Mouse (Mus musculus): ENCODE results near the gene Trak1. TPM values are rescaled to one million over a fixed set of nuclear protein-coding genes. Genes with fewer than 3 reads are reported as not detected.

The Trak1 gene
- total and polyA plus RNA-seq, 2 experiments from 2014 or later = 61.8 to 116 TPM

- DNase-seq = no peak
- H3K4me3 ChIP-seq (ENCODE audit: low read depth, low read length) = no peak overlapping the region
- no peak overlapping the region for H3K27ac ChIP-seq (ENCODE audit: low read depth, low read length)
- H3K36me3 ChIP-seq (ENCODE audit: insufficient read depth) = no peaks in the 10 kb centered on the region
- no peak overlapping the region for H3K9ac ChIP-seq
- no peak overlapping the region for H3K4me2 ChIP-seq (ENCODE audit: low read depth)
- H3K9me3 ChIP-seq (ENCODE audit: low read length) = no peaks in the 10 kb centered on the region
- 77% methylated on average over 22 of the region's 22 CpGs for WGBS
- ATAC-seq = no peak
- H3K27me3 ChIP-seq (ENCODE audit: insufficient read depth, low read length) = no peaks in the 10 kb centered on the region
- no peak for TF ChIP-seq CTCF (IDR thresholded peaks at IDR 0.05; ENCODE audit: low read depth)
- H3K4me1 ChIP-seq (ENCODE audit: insufficient read depth) = peaks cover 30% of the 10 kb centered on the region
Measured at GRCm38 (mm10) chr9:121301041-121301920, 4.0 kb downstream of the Trak1 start.

DNA sequence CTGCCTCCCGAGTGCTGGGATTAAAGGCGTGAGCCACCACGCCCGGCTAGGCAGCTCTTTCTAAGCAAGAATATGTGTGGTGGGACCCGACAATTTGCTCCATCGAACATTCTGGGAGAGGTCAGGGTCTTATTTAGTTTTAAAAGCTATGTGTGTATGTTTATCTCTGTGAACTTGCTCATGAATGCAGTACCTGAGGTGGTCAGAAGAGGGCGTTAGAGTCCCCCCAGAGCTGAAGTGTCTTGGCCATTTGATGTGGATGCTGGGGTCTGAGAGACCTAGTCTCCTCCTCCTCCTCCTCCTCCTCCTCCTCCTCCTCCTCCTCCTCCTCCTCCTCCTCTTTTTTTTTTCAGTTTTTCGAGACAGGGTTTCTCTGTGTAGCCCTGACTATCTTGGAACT is 5.2 kb downstream of the Trak1 start:
- H3K4me1 ChIP-seq (ENCODE audit: insufficient read depth) = peaks cover 30% of the 10 kb centered on the region
- no peak for DNase-seq
- ATAC-seq = no peak
- H3K9ac ChIP-seq = no peak overlapping the region
- no peak overlapping the region for H3K4me3 ChIP-seq (ENCODE audit: low read depth, low read length)
- no peak overlapping the region for H3K4me2 ChIP-seq (ENCODE audit: low read depth)
- H3K36me3 ChIP-seq (ENCODE audit: insufficient read depth) = no peaks in the 10 kb centered on the region
- no peaks in the 10 kb centered on the region for H3K27me3 ChIP-seq (ENCODE audit: insufficient read depth, low read length)
- TF ChIP-seq CTCF (IDR thresholded peaks at IDR 0.05; ENCODE audit: low read depth) = peak; percentile 40; the same call in 1 of the 2 replicates
- no peaks in the 10 kb centered on the region for H3K9me3 ChIP-seq (ENCODE audit: low read length)
- H3K27ac ChIP-seq (ENCODE audit: low read depth, low read length) = no peak overlapping the region
- WGBS = 84% methylated on average over 7 of the region's 8 CpGs

DNA sequence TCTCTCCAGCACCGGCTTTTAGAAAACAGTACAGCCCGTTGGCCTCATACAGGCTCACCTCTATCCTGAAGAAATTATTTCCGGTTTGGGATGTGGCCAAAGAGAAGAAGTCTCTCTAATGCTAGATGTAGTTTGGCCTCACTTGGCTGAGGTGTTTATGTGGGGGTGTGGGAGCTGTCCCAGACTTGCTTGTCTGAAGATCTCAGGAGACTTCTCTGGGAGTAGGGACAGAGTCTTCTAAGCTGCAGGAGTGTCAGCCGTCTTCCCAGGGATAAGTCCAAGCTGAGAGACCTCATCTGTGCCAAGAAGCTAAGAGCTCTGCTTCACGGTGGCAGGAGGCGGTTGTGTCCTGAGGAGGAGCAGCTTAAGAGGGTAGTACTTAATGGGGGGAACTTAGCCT is 5.8 kb downstream of the Trak1 start:
- no peak overlapping the region for H3K27ac ChIP-seq (ENCODE audit: low read depth, low read length)
- no peaks in the 10 kb centered on the region for H3K9me3 ChIP-seq (ENCODE audit: low read length)
- H3K4me1 ChIP-seq (ENCODE audit: insufficient read depth) = peaks cover 30% of the 10 kb centered on the region
- no peaks in the 10 kb centered on the region for H3K27me3 ChIP-seq (ENCODE audit: insufficient read depth, low read length)
- ATAC-seq (no peak), DNase-seq (no peak)
- no peak for TF ChIP-seq CTCF (IDR thresholded peaks at IDR 0.05; ENCODE audit: low read depth)
- no peaks in the 10 kb centered on the region for H3K36me3 ChIP-seq (ENCODE audit: insufficient read depth)
- 0 out of 2 replicates have a peak overlapping the region, but pooled peaks have one; percentile 13 for H3K4me2 ChIP-seq (ENCODE audit: low read depth)
- no peak overlapping the region for H3K9ac ChIP-seq
- no peak overlapping the region for H3K4me3 ChIP-seq (ENCODE audit: low read depth, low read length)
- WGBS = 30% methylated on average over 6 of the region's 6 CpGs

- Histone ChIP-seq H3K27me3 (ENCODE audit: insufficient read depth, low read length) (no peaks in the 10 kb centered on the region), H3K9me3 (ENCODE audit: low read length) (no peaks in the 10 kb centered on the region), H3K27ac (ENCODE audit: low read depth, low read length) (0 out of 2 replicates have a peak overlapping the region, but pooled peaks have one; percentile 9), H3K4me2 (ENCODE audit: low read depth) (peak overlapping the region; percentile 13; the same call in 1 of the 2 replicates), H3K4me3 (ENCODE audit: low read depth, low read length) (no peak overlapping the region), H3K4me1 (ENCODE audit: insufficient read depth) (peaks cover 24% of the 10 kb centered on the region), H3K9ac (no peak overlapping the region), H3K36me3 (ENCODE audit: insufficient read depth) (no peaks in the 10 kb centered on the region)
- ATAC-seq (peak; percentile 49), DNase-seq (no peak)
- TF ChIP-seq CTCF (IDR thresholded peaks at IDR 0.05; ENCODE audit: low read depth) = no peak
- WGBS = 9% methylated on average over 9 of the region's 9 CpGs
Measured at GRCm38 (mm10) chr9:121303748-121304147, 6.4 kb downstream of the Trak1 start.

DNA sequence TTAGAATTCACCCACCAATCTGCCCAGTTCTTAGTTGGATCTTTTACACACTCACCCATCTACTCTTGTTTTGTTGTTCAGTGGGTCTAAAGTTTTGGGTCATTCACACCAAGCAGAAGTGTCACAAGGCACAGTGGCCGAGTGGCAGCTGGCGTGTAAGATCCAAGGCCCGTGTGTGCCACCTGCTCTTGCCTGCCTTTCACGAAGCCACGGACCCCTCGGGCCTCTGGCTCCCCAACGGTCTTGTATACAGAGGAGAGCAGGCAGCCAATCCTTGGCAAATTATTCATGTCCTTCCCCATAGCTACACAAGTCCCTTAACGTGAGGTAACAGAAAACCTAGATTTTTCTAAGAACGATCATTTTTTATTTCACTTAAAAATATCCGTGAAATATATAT is 7.2 kb downstream of the Trak1 start:
- Histone ChIP-seq H3K4me3 (ENCODE audit: low read depth, low read length) (no peak overlapping the region), H3K27ac (ENCODE audit: low read depth, low read length) (no peak overlapping the region), H3K9ac (no peak overlapping the region), H3K4me1 (ENCODE audit: insufficient read depth) (peaks cover 17% of the 10 kb centered on the region), H3K4me2 (ENCODE audit: low read depth) (no peak overlapping the region), H3K9me3 (ENCODE audit: low read length) (no peaks in the 10 kb centered on the region), H3K36me3 (ENCODE audit: insufficient read depth) (no peaks in the 10 kb centered on the region), H3K27me3 (ENCODE audit: insufficient read depth, low read length) (no peaks in the 10 kb centered on the region)
- ATAC-seq (no peak), DNase-seq (no peak)
- 35% methylated on average over 10 of the region's 10 CpGs for WGBS
- no peak for TF ChIP-seq CTCF (IDR thresholded peaks at IDR 0.05; ENCODE audit: low read depth)

DNA sequence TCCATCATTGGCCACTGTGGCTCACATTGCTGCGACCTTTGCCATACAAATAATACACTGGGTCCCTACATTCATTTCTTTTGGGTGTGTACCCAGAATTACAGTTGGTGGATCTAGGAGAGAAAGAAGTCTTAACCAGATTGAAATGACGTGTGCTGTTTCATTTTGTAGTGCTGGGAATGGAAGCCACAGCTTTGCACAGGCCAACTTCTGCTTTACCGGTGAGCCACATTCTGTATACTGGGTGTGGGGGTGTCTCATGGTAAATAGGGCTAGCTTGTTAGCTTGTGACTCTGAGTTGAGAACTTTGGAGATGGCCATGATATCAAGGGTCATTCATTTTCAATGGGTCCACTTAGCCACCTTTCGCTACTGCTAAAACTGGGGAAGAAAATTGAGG is 8.2 kb downstream of the Trak1 start:
- no peak for TF ChIP-seq CTCF (IDR thresholded peaks at IDR 0.05; ENCODE audit: low read depth)
- peaks cover 8% of the 10 kb centered on the region for H3K4me1 ChIP-seq (ENCODE audit: insufficient read depth)
- DNase-seq (no peak), ATAC-seq (no peak)
- H3K4me2 ChIP-seq (ENCODE audit: low read depth) = no peak overlapping the region
- no peak overlapping the region for H3K27ac ChIP-seq (ENCODE audit: low read depth, low read length)
- WGBS = 88% methylated on average over 4 of the region's 4 CpGs
- H3K9ac ChIP-seq = no peak overlapping the region
- no peaks in the 10 kb centered on the region for H3K36me3 ChIP-seq (ENCODE audit: insufficient read depth)
- H3K4me3 ChIP-seq (ENCODE audit: low read depth, low read length) = no peak overlapping the region
- H3K9me3 ChIP-seq (ENCODE audit: low read length) = no peaks in the 10 kb centered on the region
- H3K27me3 ChIP-seq (ENCODE audit: insufficient read depth, low read length) = no peaks in the 10 kb centered on the region

DNA sequence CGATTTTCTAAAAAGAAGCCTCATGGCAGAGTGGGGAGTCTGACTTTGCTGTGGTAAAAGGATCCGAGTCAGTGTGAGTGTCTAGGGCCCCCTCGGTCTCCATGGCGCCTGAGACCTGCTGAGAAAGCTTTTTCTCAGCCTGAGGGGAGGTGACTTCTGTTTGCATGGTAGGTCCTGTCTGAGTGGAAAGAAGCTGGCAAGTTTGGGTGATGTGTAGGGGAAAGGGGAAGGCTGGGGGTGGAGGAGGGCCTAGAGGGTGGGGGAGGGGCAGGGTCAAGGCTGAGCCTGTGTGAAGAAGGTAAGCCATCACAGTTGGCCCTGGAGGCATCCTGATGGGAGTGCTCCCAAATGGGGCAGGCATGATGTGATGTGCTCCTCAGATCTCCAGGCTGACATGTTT is 12.0 kb downstream of the Trak1 start:
- ATAC-seq (no peak), DNase-seq (no peak)
- H3K4me2 ChIP-seq (ENCODE audit: low read depth) = no peak overlapping the region
- no peaks in the 10 kb centered on the region for H3K27me3 ChIP-seq (ENCODE audit: insufficient read depth, low read length)
- no peak overlapping the region for H3K27ac ChIP-seq (ENCODE audit: low read depth, low read length)
- H3K9me3 ChIP-seq (ENCODE audit: low read length) = no peaks in the 10 kb centered on the region
- H3K4me1 ChIP-seq (ENCODE audit: insufficient read depth) = peaks cover 26% of the 10 kb centered on the region
- no peak overlapping the region for H3K9ac ChIP-seq
- H3K36me3 ChIP-seq (ENCODE audit: insufficient read depth) = no peaks in the 10 kb centered on the region
- no peak for TF ChIP-seq CTCF (IDR thresholded peaks at IDR 0.05; ENCODE audit: low read depth)
- 34% methylated on average over 4 of the region's 4 CpGs for WGBS
- no peak overlapping the region for H3K4me3 ChIP-seq (ENCODE audit: low read depth, low read length)
